Mouse (Mus musculus): ENCODE measurements around the gene Ciapin1. TPM values are rescaled to one million over a fixed set of nuclear protein-coding genes. Genes with fewer than 3 reads are reported as not detected.

The Ciapin1 gene
- total and polyA plus RNA-seq, 3 experiments: 122 to 263 TPM; not detected in 1

GRCm38 (mm10) chr8:94778473-94778872 is 59.7 kb downstream of the Ciapin1 start:
- DNase-seq (ENCODE audit: low read depth, low spot score): no peak

GRCm38 (mm10) chr8:94778036-94778435 is 60.1 kb downstream of the Ciapin1 start:
- Histone ChIP-seq H3K4me1 (ENCODE audit: control insufficient read depth in 1 of 2, insufficient read depth in 2 of 2, low read length in 2 of 2) (no peaks in the 10 kb centered on the region), H3K4me3 (ENCODE audit: control insufficient read depth in 1 of 2, insufficient read depth in 1 of 2, low read depth in 2 of 2, low read length in 2 of 2) (no peak overlapping the region), H3K79me2 (ENCODE audit: control insufficient read depth, insufficient read depth, low read length, poor library complexity) (no peaks in the 10 kb centered on the region), H3K9ac (ENCODE audit: control insufficient read depth, low read depth, low read length, poor library complexity, severe bottlenecking) (no peak overlapping the region), H3K36me3 (ENCODE audit: control insufficient read depth in 1 of 2, insufficient read depth in 2 of 2, low read length in 2 of 2) (no peaks in the 10 kb centered on the region), H3K9me3 (replicated peaks; ENCODE audit: insufficient read depth, low read length) (no peaks in the 10 kb centered on the region), H3K27ac (ENCODE audit: control insufficient read depth, low read depth, low read length) (no peak overlapping the region), H3K27me3 (ENCODE audit: control insufficient read depth in 1 of 2, insufficient read depth in 2 of 2, low read length in 2 of 2) (no peaks in the 10 kb centered on the region)
- TF ChIP-seq TCF12 (IDR thresholded peaks at IDR 0.05; ENCODE audit: low read depth, low read length) (no peak), MEF2A (IDR thresholded peaks at IDR 0.05; ENCODE audit: extremely low read depth, insufficient replicate concordance, low read depth, low read length, poor library complexity, severe bottlenecking) (no peak), SMC3 (IDR thresholded peaks at IDR 0.05; ENCODE audit: low read depth, low read length) (no peak), ZKSCAN1 (IDR thresholded peaks at IDR 0.05; ENCODE audit: low read depth, low read length) (no peak), GATA1 (IDR thresholded peaks at IDR 0.05; ENCODE audit: low read depth, low read length) (no peak), E2F4 (IDR thresholded peaks at IDR 0.05; ENCODE audit: borderline replicate concordance, low read depth, low read length) (no peak), MYB (IDR thresholded peaks at IDR 0.05; ENCODE audit: low read depth, low read length) (no peak), ZC3H11A (IDR thresholded peaks at IDR 0.05; ENCODE audit: low read depth, low read length) (no peak), CHD1 (IDR thresholded peaks at IDR 0.05; ENCODE audit: low read depth, low read length) (no peak), ELF1 (IDR thresholded peaks at IDR 0.05; ENCODE audit: low read depth, low read length) (no peak), TAL1 (IDR thresholded peaks at IDR 0.05; ENCODE audit: low read length) (no peak), USF2 (IDR thresholded peaks at IDR 0.05; ENCODE audit: borderline replicate concordance in 1 of 2, insufficient read depth in 1 of 2, low read depth in 1 of 2, low read length in 2 of 2) (no peak), HCFC1 (IDR thresholded peaks at IDR 0.05; ENCODE audit: low read depth, low read length) (no peak), EP300 (IDR thresholded peaks at IDR 0.05; ENCODE audit: low read depth in 1 of 2, low read length in 2 of 2) (no peak), USF1 (IDR thresholded peaks at IDR 0.05; ENCODE audit: low read depth, low read length) (no peak)
- no peak for DNase-seq (ENCODE audit: low read depth, low spot score)

More at GRCm38 (mm10) chr8:94778473-94778872, 59.7 kb downstream of the Ciapin1 start:
- Histone ChIP-seq H3K9ac (ENCODE audit: control insufficient read depth, low read depth, low read length, poor library complexity, severe bottlenecking) (no peak overlapping the region), H3K9me3 (replicated peaks; ENCODE audit: insufficient read depth, low read length) (no peaks in the 10 kb centered on the region), H3K4me1 (ENCODE audit: control insufficient read depth in 1 of 2, insufficient read depth in 2 of 2, low read length in 2 of 2) (no peaks in the 10 kb centered on the region), H3K36me3 (ENCODE audit: control insufficient read depth in 1 of 2, insufficient read depth in 2 of 2, low read length in 2 of 2) (no peaks in the 10 kb centered on the region), H3K27ac (ENCODE audit: control insufficient read depth, low read depth, low read length) (no peak overlapping the region), H3K4me3 (ENCODE audit: control insufficient read depth in 1 of 2, insufficient read depth in 1 of 2, low read depth in 2 of 2, low read length in 2 of 2) (no peak overlapping the region), H3K27me3 (ENCODE audit: control insufficient read depth in 1 of 2, insufficient read depth in 2 of 2, low read length in 2 of 2) (no peaks in the 10 kb centered on the region), H3K79me2 (ENCODE audit: control insufficient read depth, insufficient read depth, low read length, poor library complexity) (no peaks in the 10 kb centered on the region)
- TF ChIP-seq SMC3 (IDR thresholded peaks at IDR 0.05; ENCODE audit: low read depth, low read length) (no peak), GATA1 (IDR thresholded peaks at IDR 0.05; ENCODE audit: low read depth, low read length) (no peak), KAT2A (conservative IDR thresholded peaks at IDR 0.05; ENCODE audit: low read depth, low read length) (no peak), MYC (IDR thresholded peaks at IDR 0.05; ENCODE audit: low read depth, low read length) (no peak), ZNF384 (IDR thresholded peaks at IDR 0.05; ENCODE audit: low read depth, low read length) (no peak), RCOR1 (IDR thresholded peaks at IDR 0.05; ENCODE audit: low read depth, low read length) (no peak), POLR2AphosphoS5 (IDR thresholded peaks at IDR 0.05; ENCODE audit: borderline replicate concordance, low read depth, low read length) (no peak), UBTF (IDR thresholded peaks at IDR 0.05; ENCODE audit: borderline replicate concordance, insufficient read depth, low read depth, low read length) (no peak), MAFK (IDR thresholded peaks at IDR 0.05; ENCODE audit: borderline replicate concordance, low read depth, low read length) (no peak), POLR2A (IDR thresholded peaks at IDR 0.05; ENCODE audit: control insufficient read depth in 1 of 2, insufficient read depth in 1 of 2, low read depth in 1 of 2, low read length in 2 of 2, poor library complexity in 1 of 2) (no peak)

All from MEL (cell line).